Mouse (Mus musculus) right cerebral cortex, adult 18-20 months (tissue): ENCODE results near the gene Zbtb40.

Experiments
- DNase-seq: peaks from one replicate; pipeline ENCODE4 v3.0.0; 2022; ENCODE audit warnings: mixed read lengths

Gene Zbtb40

GRCm38 (mm10) chr4:137048550-137049032, at the start of gene Zbtb40:
TSS of gene Zbtb40 (minus strand) at chr4:137048801.
- DNase-seq, result peak; percentile 96

- no peak for DNase-seq
These were observed 49.4 kb upstream of the Zbtb40 start for GRCm38 (mm10) chr4:137097984-137098327.

- no peak for DNase-seq
These were observed 48.8 kb upstream of the Zbtb40 start for GRCm38 (mm10) chr4:137097246-137097983.

- DNase-seq, result no peak
These were observed 47.8 kb upstream of the Zbtb40 start for GRCm38 (mm10) chr4:137096353-137096752.

- DNase-seq, result no peak
These were observed 36.6 kb upstream of the Zbtb40 start for GRCm38 (mm10) chr4:137085083-137085810.

GRCm38 (mm10) chr4:137082866-137083265, 34.3 kb upstream of the Zbtb40 start:
- DNase-seq, result no peak

GRCm38 (mm10) chr4:137081401-137081800, 32.8 kb upstream of the Zbtb40 start:
- no peak for DNase-seq

GRCm38 (mm10) chr4:137077216-137077615, 28.6 kb upstream of the Zbtb40 start:
- DNase-seq, result no peak

- DNase-seq, result no peak
These were observed 22.6 kb upstream of the Zbtb40 start for GRCm38 (mm10) chr4:137071204-137071603.

- DNase-seq, result no peak
These were observed 19.9 kb upstream of the Zbtb40 start for GRCm38 (mm10) chr4:137068491-137068890.

- DNase-seq, result no peak
These were observed 17.2 kb upstream of the Zbtb40 start for GRCm38 (mm10) chr4:137065846-137066245.

GRCm38 (mm10) chr4:137054932-137055331, 6.3 kb upstream of the Zbtb40 start:
- DNase-seq, result no peak

GRCm38 (mm10) chr4:137053810-137054209, 5.2 kb upstream of the Zbtb40 start:
- no peak for DNase-seq

- DNase-seq, result no peak
These were observed 606 bp downstream of the Zbtb40 start for GRCm38 (mm10) chr4:137047840-137048549.

- DNase-seq, result no peak
These were observed 2.5 kb downstream of the Zbtb40 start for GRCm38 (mm10) chr4:137046110-137046509.

- no peak for DNase-seq
These were observed 4.1 kb downstream of the Zbtb40 start for GRCm38 (mm10) chr4:137044516-137044915.

GRCm38 (mm10) chr4:137043799-137044198, 4.8 kb downstream of the Zbtb40 start:
- peak; percentile 31 for DNase-seq

- DNase-seq, result no peak
These were observed 6.6 kb downstream of the Zbtb40 start for GRCm38 (mm10) chr4:137042039-137042438.

GRCm38 (mm10) chr4:137041161-137041621, 7.4 kb downstream of the Zbtb40 start:
- no peak for DNase-seq

- no peak for DNase-seq
These were observed 9.2 kb downstream of the Zbtb40 start for GRCm38 (mm10) chr4:137039441-137039840.

- DNase-seq, result no peak
These were observed 10.1 kb downstream of the Zbtb40 start for GRCm38 (mm10) chr4:137038501-137038900.

- no peak for DNase-seq
These were observed 10.5 kb downstream of the Zbtb40 start for GRCm38 (mm10) chr4:137038096-137038495.

- DNase-seq, result no peak
These were observed 15.3 kb downstream of the Zbtb40 start for GRCm38 (mm10) chr4:137033115-137033887.
